Mouse (Mus musculus) spleen, embryonic (tissue): ENCODE results near the gene Gm10999.
"Not testable (repeated sequence)": the region's sequence is repeated elsewhere in the genome, so short reads cannot be mapped to it uniquely, and the experiment has no call there.

ENCODE experiments used
- CTCF ChIA-PET: fragments of 350-600 bp; sonication (Branson Sonifier 250); formaldehyde crosslinking; loops from one replicate; lab custom pipeline; 2022; lab: Charles Lee

Gm10999 gene

GRCm38 (mm10) chr8:129131561-129131960 lies at the start of gene Gm10999:
Gene Gm10999, minus strand, starts transcription at chr8:129131661.
- CTCF ChIA-PET, result no interaction called here

- CTCF ChIA-PET, result no interaction called here
These were observed 2.0 kb upstream of the Gm10999 start for GRCm38 (mm10) chr8:129133475-129133874.

GRCm38 (mm10) chr8:129115761-129116160 lies 15.7 kb downstream of the Gm10999 start:
- CTCF ChIA-PET, result not testable (repeated sequence)
